Mouse (Mus musculus): Measurements from ENCODE around the gene Arhgap9.

Arhgap9 gene

GRCm38 (mm10) chr10:127377700-127378099 lies 55.9 kb downstream of the Arhgap9 start:
- in situ Hi-C loops (cut with MboI, MseI) = no loop called here
